In genomic region chr2:26472312-26473090, GRCm38 (mm10) we compare ENCODE assay signal across 12 mouse cellular contexts. TPM values are rescaled to one million over a fixed set of nuclear protein-coding genes. Genes with fewer than 3 reads are reported as not detected.
DNase-seq lines count a peak whose midpoint lies in the region; ATAC-seq lines count a peak whose summit lies in the region.
"Had no signal": no experiment of that assay in that cellular context is flagged by ENCODE, and none has a peak within 500 bp of the region (broad histone marks: within the 10 kb centered on the region; RNA-seq: fewer than 3 reads in every experiment).

No protein-coding gene starts in this region.

- ATAC-seq in midbrain, embryonic 14.5 days (ENCODE audit: low FRiP score, low TSS enrichment) = no peak
- ATAC-seq: intestine, embryonic 15.5 days had no signal

- peak; percentile 66 for DNase-seq in left cerebral cortex, postnatal 4 days
- no peak for DNase-seq in left cerebral cortex, adult 8-10 months (ENCODE audit: low spot score in 2 of 2)
- DNase-seq in MEL-GATA-1-ER (ENCODE audit: extremely low read depth, low read depth) (peak; percentile 86), MN1 (ENCODE audit: low spot score) (no peak)
- DNase-seq in c-Kit-positive CD71-negative TER-119-negative erythroid progenitor cells, embryonic 14.5 days (ENCODE audit: low read depth) = peak; percentile 48
- DNase-seq in midbrain, embryonic 14.5 days = no peak
- DNase-seq in yolk sac, embryonic 10.5 days (ENCODE audit: low spot score) = no peak
- DNase-seq: adrenal gland, postnatal 14 days; kidney, postnatal 25 days; right cerebral cortex, postnatal 4 days had no signal

- no peaks in the 10 kb centered on the region for H3K27me3 ChIP-seq in midbrain, embryonic 14.5 days (ENCODE audit: control insufficient read depth, insufficient read depth, low read length)
- H3K27me3 ChIP-seq: intestine, embryonic 15.5 days had no signal

- intact Hi-C loops in left cerebral cortex, postnatal 4 days (cut with DNase I) = no loop called here

- H3K27ac ChIP-seq in macrophage = peak overlapping the region; percentile 66
- H3K27ac ChIP-seq in midbrain, embryonic 14.5 days (replicated peaks; ENCODE audit: low read depth, low read length) = no peak overlapping the region
- H3K27ac ChIP-seq: intestine, embryonic 15.5 days had no signal

- WGBS in macrophage (ENCODE audit: missing documents) = 54% methylated on average over 11 of the region's 11 CpGs
- WGBS in midbrain, embryonic 14.5 days = 94% methylated on average over 11 of the region's 11 CpGs

- H3K4me1 ChIP-seq in midbrain, embryonic 14.5 days (ENCODE audit: control insufficient read depth, insufficient read depth, low read length) = peaks cover 15% of the 10 kb centered on the region

- H3K4me2 ChIP-seq in midbrain, embryonic 14.5 days (ENCODE audit: low read length) = no peak overlapping the region
- H3K4me2 ChIP-seq: intestine, embryonic 15.5 days had no signal

- peaks cover 53% of the 10 kb centered on the region for H3K36me3 ChIP-seq in macrophage (ENCODE audit: inconsistent target)
- H3K36me3 ChIP-seq in midbrain, embryonic 14.5 days (ENCODE audit: control insufficient read depth, insufficient read depth, low read length) = peaks cover 70% of the 10 kb centered on the region

- no peak overlapping the region for H3K4me3 ChIP-seq in macrophage (ENCODE audit: inconsistent target)
- H3K4me3 ChIP-seq in midbrain, embryonic 14.5 days (replicated peaks; ENCODE audit: low read depth, low read length) = no peak overlapping the region
- H3K4me3 ChIP-seq: intestine, embryonic 15.5 days had no signal

- no peak overlapping the region for H3K9ac ChIP-seq in midbrain, embryonic 14.5 days (replicated peaks; ENCODE audit: low read length)
- H3K9ac ChIP-seq: intestine, embryonic 15.5 days had no signal

- H3K79me2 ChIP-seq in macrophage (ENCODE audit: inconsistent target) = no peaks in the 10 kb centered on the region; the same call in 1 of the 2 replicates

- no peaks in the 10 kb centered on the region for H3K9me3 ChIP-seq in midbrain, embryonic 14.5 days (ENCODE audit: control insufficient read depth, low read length)
- H3K9me3 ChIP-seq: intestine, embryonic 15.5 days had no signal

RNA-seq across cellular contexts. Expression of gene Sec16a, which starts 27.5 kb away (rescaled TPM):
- total RNA-seq in left cerebral cortex, postnatal 4 days (2021) = 10 to 100 TPM; 52.3 to 52.6 TPM
- 10 to 100 TPM; 41.2 to 50.9 (median 43.0) TPM for total RNA-seq in left cerebral cortex, adult 8-10 months (2022)
- total RNA-seq in macrophage (2018; cell fraction: chromatin; rRNA removed) = 100 to 1,000 TPM in 17 of 26 experiments, 10 to 100 TPM in 9; 55.6 to 143 (median 105) TPM
- total RNA-seq in macrophage (2018; cell fraction: cytosol; rRNA removed) = 10 to 100 TPM; 35.0 to 58.5 (median 50.0) TPM
- total RNA-seq in macrophage (2018; cell fraction: nucleus; rRNA removed) = 10 to 100 TPM; 44.2 to 98.8 (median 78.8) TPM
- 37.5 to 46.9 TPM (median 42.2 TPM) in 3 replicates for polyA plus RNA-seq in macrophage (2018)
- 24.3 and 32.4 TPM in 2 replicates for polyA plus RNA-seq in midbrain, embryonic 14.5 days (2014; fragmentation: Nextera tagmentation; extraction: Ambion mirVana)

RNA-seq across cellular contexts. Expression of gene Notch1, which starts 44.0 kb away (rescaled TPM):
- total RNA-seq in left cerebral cortex, postnatal 4 days (2021) = 10 to 100 TPM; 39.5 to 42.1 TPM
- 10 to 100 TPM; 23.3 to 28.8 (median 26.6) TPM for total RNA-seq in left cerebral cortex, adult 8-10 months (2022)
- 100 to 1,000 TPM in 11 of 26 experiments, 10 to 100 TPM in 15; 44.2 to 406 (median 95.6) TPM for total RNA-seq in macrophage (2018; cell fraction: chromatin; rRNA removed)
- total RNA-seq in macrophage (2018; cell fraction: cytosol; rRNA removed) = 10 to 100 TPM in 25 of 26 experiments, 1 to 10 TPM in 1; 7.8 to 71.2 (median 19.0) TPM
- 100 to 1,000 TPM in 4 of 26 experiments, 10 to 100 TPM in 22; 40.8 to 409 (median 59.9) TPM for total RNA-seq in macrophage (2018; cell fraction: nucleus; rRNA removed)
- 7.4 to 12.5 TPM (median 11.5 TPM) in 3 replicates for polyA plus RNA-seq in macrophage (2018)
- 22.0 and 33.9 TPM in 2 replicates for polyA plus RNA-seq in midbrain, embryonic 14.5 days (2014; fragmentation: Nextera tagmentation; extraction: Ambion mirVana)

Comparison
In these comparisons a context has a peak if more than half of its experiments do, and no peak if none do; other contexts are left out.
1. DNase-seq: peak in left cerebral cortex, postnatal 4 days (single experiment), MEL-GATA-1-ER (single experiment) and c-Kit-positive CD71-negative TER-119-negative erythroid progenitor cells, embryonic 14.5 days (single experiment); none in left cerebral cortex, adult 8-10 months (0 of 2), MN1 (single experiment), midbrain, embryonic 14.5 days (single experiment) and yolk sac, embryonic 10.5 days (single experiment).